Mouse (Mus musculus): ENCODE measurements around the gene Sec23a.
A peak's percentile ranks its signal among the peaks of the same experiment; 100 is the strongest.
"Not testable (repeated sequence)": the region's sequence is repeated elsewhere in the genome, so short reads cannot be mapped to it uniquely, and the experiment has no call there.

Gene Sec23a

GRCm38 (mm10) chr12:58985766-58986165 is 26.1 kb downstream of the Sec23a start:
- DNase-seq (ENCODE audit: low read depth in 2 of 2, low spot score in 2 of 2), result no peak

GRCm38 (mm10) chr12:58981178-58981661 is 30.6 kb downstream of the Sec23a start:
- not testable (repeated sequence) for DNase-seq (ENCODE audit: low read depth in 2 of 2, low spot score in 2 of 2)

- DNase-seq (ENCODE audit: low read depth in 2 of 2, low spot score in 2 of 2), result no peak
Observed at GRCm38 (mm10) chr12:58976966-58977365, 34.9 kb downstream of the Sec23a start.

GRCm38 (mm10) chr12:58964583-58964982 is 47.2 kb downstream of the Sec23a start:
- DNase-seq (ENCODE audit: low read depth in 2 of 2, low spot score in 2 of 2), result no peak

GRCm38 (mm10) chr12:58960844-58961243 is 51.0 kb downstream of the Sec23a start:
- DNase-seq (ENCODE audit: low read depth in 2 of 2, low spot score in 2 of 2), result no peak

GRCm38 (mm10) chr12:58956624-58957023 is 55.2 kb downstream of the Sec23a start:
- DNase-seq (ENCODE audit: low read depth in 2 of 2, low spot score in 2 of 2), result no peak

GRCm38 (mm10) chr12:58956162-58956561 is 55.7 kb downstream of the Sec23a start:
- no peak for DNase-seq (ENCODE audit: low read depth in 2 of 2, low spot score in 2 of 2)

- DNase-seq (ENCODE audit: low read depth in 2 of 2, low spot score in 2 of 2), result no peak
Observed at GRCm38 (mm10) chr12:58947879-58948278, 63.9 kb downstream of the Sec23a start.

- DNase-seq (ENCODE audit: low read depth in 2 of 2, low spot score in 2 of 2), result peak; percentile 20 to 42
Observed at GRCm38 (mm10) chr12:58947231-58947630, 64.6 kb downstream of the Sec23a start.

GRCm38 (mm10) chr12:58942544-58942943 is 69.3 kb downstream of the Sec23a start:
- no peak for DNase-seq (ENCODE audit: low read depth in 2 of 2, low spot score in 2 of 2)

- DNase-seq (ENCODE audit: low read depth in 2 of 2, low spot score in 2 of 2), result no peak
Observed at GRCm38 (mm10) chr12:58934580-58934979, 77.2 kb downstream of the Sec23a start.

GRCm38 (mm10) chr12:58924996-58925395 is 86.8 kb downstream of the Sec23a start:
- DNase-seq (ENCODE audit: low read depth in 2 of 2, low spot score in 2 of 2), result no peak

GRCm38 (mm10) chr12:58924025-58924424 is 87.8 kb downstream of the Sec23a start:
- no peak for DNase-seq (ENCODE audit: low read depth in 2 of 2, low spot score in 2 of 2)

GRCm38 (mm10) chr12:58920775-58921174 is 91.0 kb downstream of the Sec23a start:
- DNase-seq (ENCODE audit: low read depth in 2 of 2, low spot score in 2 of 2), result no peak

GRCm38 (mm10) chr12:58919516-58919915 is 92.3 kb downstream of the Sec23a start:
- DNase-seq (ENCODE audit: low read depth in 2 of 2, low spot score in 2 of 2), result no peak

GRCm38 (mm10) chr12:58909826-58910225 is 102.0 kb downstream of the Sec23a start:
- DNase-seq (ENCODE audit: low read depth in 2 of 2, low spot score in 2 of 2), result no peak

Measured in CD8-positive naive resting alpha-beta T cell, adult 2 months (primary cell).